Mouse (Mus musculus) neural tube, embryonic 11.5 days (tissue): ENCODE results near the gene Maml2. TPM values are rescaled to one million over a fixed set of nuclear protein-coding genes. Genes with fewer than 3 reads are reported as not detected.
"Not testable (repeated sequence)": the region's sequence is repeated elsewhere in the genome, so short reads cannot be mapped to it uniquely, and the experiment has no call there.

Experiments used
- ATAC-seq: fragments of 200-750 bp; cut with Nextera tagmentation; 2 replicates; pipeline ENCODE4 v1.8.0; 2017; ENCODE audit warnings: moderate number of reproducible peaks, mild to moderate bottlenecking, moderate TSS enrichment, moderate library complexity; ENCODE audit not compliant: insufficient read depth, low FRiP score, low TSS enrichment
- DNase-seq: peaks from one replicate; pipeline ENCODE4 v3.0.0-alpha.2; 2015; ENCODE audit warnings: low spot score
- H3K27ac ChIP-seq: fragments of 300-500 bp; sonication (generic); 2 replicates; pipeline ENCODE4 v1.5.1; 2014; ENCODE audit warnings: low read depth, mild to moderate bottlenecking, low read length
- H3K27me3 ChIP-seq: fragments of 300-500 bp; sonication (generic); 2 replicates; pipeline ENCODE4 v1.6.1; 2014; ENCODE audit warnings: mild to moderate bottlenecking, low read length, mixed read lengths; ENCODE audit not compliant: control insufficient read depth, insufficient read depth
- H3K36me3 ChIP-seq: fragments of 300-500 bp; sonication (generic); 2 replicates; pipeline ENCODE4 v1.6.1; 2014; ENCODE audit warnings: mild to moderate bottlenecking, low read length, moderate library complexity, mixed read lengths; ENCODE audit not compliant: control insufficient read depth, insufficient read depth
- H3K4me1 ChIP-seq: fragments of 300-500 bp; sonication (generic); 2 replicates; pipeline ENCODE4 v1.6.1; 2014; ENCODE audit warnings: low read length, mixed read lengths; ENCODE audit not compliant: control insufficient read depth, insufficient read depth
- H3K4me2 ChIP-seq: fragments of 300-500 bp; sonication (generic); 2 replicates; pipeline ENCODE4 v1.6.1; 2014; ENCODE audit warnings: low read depth, mild to moderate bottlenecking, moderate library complexity
- H3K4me3 ChIP-seq: fragments of 300-500 bp; sonication (generic); 2 replicates; pipeline ENCODE4 v1.5.1; 2014; ENCODE audit warnings: low read depth, low read length
- H3K9ac ChIP-seq: fragments of 300-500 bp; sonication (generic); 2 replicates; pipeline ENCODE4 v1.6.1; 2014; ENCODE audit warnings: mild to moderate bottlenecking, low read length
- H3K9me3 ChIP-seq: fragments of 300-500 bp; sonication (generic); 2 replicates; pipeline ENCODE4 v1.6.1; 2016; ENCODE audit warnings: low read length; ENCODE audit not compliant: control insufficient read depth
- WGBS: fragments of 180-500 bp; shearing (Covaris S2); extraction: QIAGEN DNeasy Blood & Tissue Kit; methylation state at CpG from one replicate; pipeline ENCODE4 v1.1.7; 2014; 5-methylcytosine and 5-hydroxymethylcytosine counted together
- polyA plus RNA-seq: library from polyadenylated mRNA; unstranded; fragments of >200 nt; fragmentation: Nextera tagmentation; extraction: Ambion mirVana; gene quantifications from 2 replicates; pipeline ENCODE4 v1.2.1, GENCODE M21; 2014

The Maml2 gene
- polyA plus RNA-seq, 1 experiment from 2014 or later = 14.1 TPM

GRCm38 (mm10) chr9:13709436-13709835 is 411.7 kb downstream of the Maml2 start:
- Histone ChIP-seq H3K9ac (no peak overlapping the region), H3K27ac (no peak overlapping the region), H3K4me1 (no peaks in the 10 kb centered on the region), H3K4me3 (no peak overlapping the region), H3K27me3 (no peaks in the 10 kb centered on the region), H3K4me2 (no peak overlapping the region), H3K9me3 (no peaks in the 10 kb centered on the region), H3K36me3 (no peaks in the 10 kb centered on the region)
- 88% methylated on average over 5 of the region's 5 CpGs for WGBS
- ATAC-seq = no peak
- DNase-seq = no peak

GRCm38 (mm10) chr9:13715891-13716290 is 418.1 kb downstream of the Maml2 start:
- not testable (repeated sequence) for H3K4me3 ChIP-seq, H3K4me2 ChIP-seq, H3K27ac ChIP-seq, H3K36me3 ChIP-seq, DNase-seq, H3K9me3 ChIP-seq, ATAC-seq, H3K9ac ChIP-seq, H3K27me3 ChIP-seq, H3K4me1 ChIP-seq
- 75% methylated on average over 2 of the region's 2 CpGs for WGBS

- H3K27me3 ChIP-seq = no peaks in the 10 kb centered on the region
- 26% methylated on average over 8 of the region's 8 CpGs for WGBS
- H3K4me1 ChIP-seq = no peaks in the 10 kb centered on the region
- H3K4me2 ChIP-seq = no peak overlapping the region
- no peak overlapping the region for H3K27ac ChIP-seq
- H3K4me3 ChIP-seq = no peak overlapping the region
- H3K9me3 ChIP-seq = no peaks in the 10 kb centered on the region
- DNase-seq = peak; percentile 80
- no peak overlapping the region for H3K9ac ChIP-seq
- H3K36me3 ChIP-seq = no peaks in the 10 kb centered on the region
- peak; percentile 60; the same call in 1 of the 2 replicates for ATAC-seq
Measured at GRCm38 (mm10) chr9:13716316-13717099, 418.8 kb downstream of the Maml2 start.

- Histone ChIP-seq H3K9me3 (no peaks in the 10 kb centered on the region), H3K9ac (peak within 1 kb of the TSS; percentile 99), H3K4me3 (peak within 1 kb of the TSS; percentile 97), H3K4me1 (peaks cover 4% of the 10 kb centered on the region), H3K27me3 (no peaks in the 10 kb centered on the region), H3K36me3 (no peaks in the 10 kb centered on the region), H3K27ac (peak within 1 kb of the TSS; percentile 92), H3K4me2 (peak within 1 kb of the TSS; percentile 53)
- DNase-seq (no peak), ATAC-seq (no peak)
- 43% methylated on average over 2 of the region's 2 CpGs for WGBS
Measured at GRCm38 (mm10) chr9:13748404-13748797, 450.6 kb downstream of the Maml2 start, which contains the start of gene Mtmr2. Gene Mtmr2, plus strand, starts transcription at chr9:13748410.

GRCm38 (mm10) chr9:13748798-13749674 is 451.3 kb downstream of the Maml2 start:
- Histone ChIP-seq H3K36me3 (no peaks in the 10 kb centered on the region), H3K27me3 (no peaks in the 10 kb centered on the region), H3K9me3 (no peaks in the 10 kb centered on the region), H3K4me3 (peak overlapping the region; percentile 97), H3K27ac (peak overlapping the region; percentile 92), H3K4me1 (peaks cover 4% of the 10 kb centered on the region), H3K4me2 (peak overlapping the region; percentile 53), H3K9ac (peak overlapping the region; percentile 99)
- ATAC-seq (peak; percentile 98), DNase-seq (peak; percentile 96)
- 2% methylated on average over 60 of the region's 60 CpGs for WGBS

GRCm38 (mm10) chr9:13749675-13749998 is 451.9 kb downstream of the Maml2 start:
- Histone ChIP-seq H3K9ac (peak overlapping the region; percentile 99), H3K4me1 (peaks cover 4% of the 10 kb centered on the region), H3K36me3 (no peaks in the 10 kb centered on the region), H3K27ac (peak overlapping the region; percentile 92), H3K27me3 (no peaks in the 10 kb centered on the region), H3K9me3 (no peaks in the 10 kb centered on the region), H3K4me3 (peak overlapping the region; percentile 97), H3K4me2 (peak overlapping the region; percentile 53)
- no peak for DNase-seq
- WGBS = 8% methylated on average over 7 of the region's 7 CpGs
- ATAC-seq = no peak

GRCm38 (mm10) chr9:13752543-13752942 is 454.8 kb downstream of the Maml2 start:
- Histone ChIP-seq H3K27me3 (no peaks in the 10 kb centered on the region), H3K9ac (no peak overlapping the region), H3K27ac (no peak overlapping the region), H3K36me3 (no peaks in the 10 kb centered on the region), H3K4me2 (no peak overlapping the region), H3K4me1 (peaks cover 4% of the 10 kb centered on the region), H3K9me3 (no peaks in the 10 kb centered on the region), H3K4me3 (no peak overlapping the region)
- no peak for ATAC-seq
- no peak for DNase-seq
- WGBS = 88% methylated on average over 4 of the region's 4 CpGs
